Mouse (Mus musculus) sigmoid colon, adult 10 weeks (tissue): Measurements from ENCODE around the gene Gmcl1. TPM values are rescaled to one million over a fixed set of nuclear protein-coding genes. Genes with fewer than 3 reads are reported as not detected.

Experiments
- polyA plus RNA-seq: library from polyadenylated mRNA; stranded (reverse); fragments of 350-450 nt; fragmentation: Illumina TruSeq; extraction: RNeasy Lipid Tissue Mini Kit (QIAGEN cat#74804); gene quantifications from one replicate; pipeline ENCODE4 v1.2.3, GENCODE M21; 2014; ENCODE audit warnings: low read depth, low replicate concordance

The Gmcl1 gene
- 71.7 TPM for polyA plus RNA-seq

DNA sequence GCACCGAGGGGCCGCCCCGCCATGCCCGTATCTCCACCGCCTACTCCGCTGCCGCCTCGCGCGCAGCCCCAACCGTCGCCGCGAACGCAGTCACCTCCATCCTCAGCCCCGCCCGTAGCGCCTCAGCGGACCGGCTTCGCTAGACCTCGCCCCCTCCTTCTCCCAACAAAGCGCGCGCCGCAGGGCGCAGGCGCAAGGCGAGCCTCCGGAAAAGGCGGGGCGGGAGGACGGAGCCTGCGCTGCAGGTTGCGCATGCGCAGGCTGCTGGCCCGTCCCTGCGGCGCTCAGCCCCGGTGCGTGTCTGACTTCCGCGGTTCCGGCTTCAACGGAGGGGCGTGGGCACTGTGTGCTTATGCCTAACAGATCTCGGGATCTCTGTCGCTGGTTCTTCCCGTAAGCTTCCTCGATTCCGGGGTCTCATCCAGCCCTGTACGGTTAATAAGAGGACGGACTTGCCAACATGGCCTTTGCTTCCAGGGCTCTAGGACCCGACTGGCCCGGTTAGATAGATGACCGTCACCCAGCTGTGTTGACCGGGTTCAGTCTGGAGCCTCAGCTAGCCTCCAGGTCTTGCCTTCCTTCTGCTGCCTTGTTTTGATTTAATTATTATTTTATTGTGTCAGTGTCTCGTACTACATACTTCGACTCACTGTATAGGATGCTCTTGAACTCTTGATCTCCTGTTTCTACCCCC is at the start of gene Gmcl1:
Gmcl1 (minus strand) TSS at position 201 of the 694 bp plus-strand sequence.

DNA sequence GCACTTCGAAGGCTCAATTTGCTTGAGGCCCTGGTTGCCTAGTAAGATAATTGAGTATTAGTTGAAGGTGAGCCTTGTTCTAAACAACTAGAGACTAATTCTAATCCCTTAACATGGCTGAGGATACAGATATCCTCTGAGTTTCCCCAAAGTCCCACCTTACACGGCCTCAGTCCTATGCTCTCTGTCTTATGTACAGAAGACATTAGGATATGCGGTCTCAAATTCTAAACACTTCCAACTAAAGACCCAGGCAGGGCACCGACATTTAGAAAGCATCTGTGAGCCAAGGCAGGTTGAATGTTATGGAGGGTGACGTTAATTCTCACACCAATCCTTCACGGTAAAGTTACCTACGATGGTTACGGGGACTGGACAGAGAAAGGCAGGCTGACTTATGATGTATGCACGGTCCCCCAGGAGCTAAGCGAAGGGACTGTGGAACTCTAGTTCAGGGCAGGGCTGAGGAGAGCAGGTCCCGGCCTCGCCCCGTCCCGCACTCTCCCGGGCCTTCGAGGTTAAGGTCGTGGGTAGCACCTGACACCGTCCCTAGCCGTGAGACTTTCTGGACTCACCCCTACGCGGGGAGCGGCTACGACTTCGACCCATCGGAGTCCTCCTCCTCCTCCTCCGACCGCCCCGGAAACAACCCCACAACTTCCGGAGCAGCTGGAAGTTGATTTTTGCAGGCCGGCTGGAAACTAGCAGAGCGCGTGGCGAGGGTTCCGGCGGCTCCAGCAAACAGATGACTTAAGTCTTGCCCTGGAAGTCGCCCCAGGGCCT is 49.1 kb downstream of the Gmcl1 start, which contains the start of gene Snrnp27:
Snrnp27 (minus strand) TSS at position 651 of the 783 bp plus-strand sequence.

DNA sequence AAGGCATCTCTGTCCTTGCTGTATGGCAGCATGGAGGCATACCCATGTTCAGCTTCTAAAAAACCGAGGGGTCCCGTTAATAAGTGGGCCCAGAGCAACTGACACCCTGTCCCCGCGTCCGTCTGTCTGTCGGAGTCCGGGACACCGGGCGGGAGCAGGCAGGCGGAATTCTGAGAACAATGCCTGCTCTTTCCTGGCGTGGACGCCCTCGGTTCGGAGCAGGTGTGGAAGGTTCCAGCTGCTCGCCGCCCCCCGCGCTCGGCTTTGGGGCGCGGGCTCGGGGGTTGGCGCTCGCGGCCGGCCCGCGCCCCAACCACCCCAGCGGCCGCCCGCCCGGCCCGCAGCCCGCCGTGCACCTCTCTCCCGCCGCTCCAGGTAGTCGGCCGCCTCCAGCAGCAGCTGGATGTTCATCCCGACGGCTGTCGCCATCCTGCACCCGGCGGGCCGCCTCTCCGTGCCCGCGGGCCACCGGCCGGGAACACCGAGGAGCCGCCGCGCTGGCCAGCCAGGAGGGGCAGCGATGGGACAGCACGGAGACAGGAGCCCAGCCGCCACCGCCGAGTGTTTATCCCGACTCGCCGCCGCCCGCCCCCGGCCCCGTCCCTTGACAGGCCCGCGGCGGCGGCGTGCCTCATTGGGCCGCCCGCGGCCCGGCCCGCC is 64.5 kb downstream of the Gmcl1 start, which contains the start of gene Mxd1:
Mxd1 (minus strand) TSS at position 582 of the 660 bp plus-strand sequence.

Other genes starting within 250 kb of the Gmcl1 start
- gene Pcbp1, start 207.1 kb downstream of the Gmcl1 start, polyA plus RNA-seq, result 110 TPM
- not detected for gene Asprv1, start 105.2 kb downstream of the Gmcl1 start, polyA plus RNA-seq
- gene Mxd1, start 64.2 kb downstream of the Gmcl1 start, polyA plus RNA-seq, result 241 TPM
- gene Snrnp27, start 48.9 kb downstream of the Gmcl1 start, polyA plus RNA-seq, result 110 TPM
- gene Anxa4, start 60.2 kb upstream of the Gmcl1 start, polyA plus RNA-seq, result 485 TPM
- 15.0 TPM for gene Aak1, start 116.1 kb upstream of the Gmcl1 start, polyA plus RNA-seq